Mouse (Mus musculus): ENCODE data around the gene Cbarp. TPM values are rescaled to one million over a fixed set of nuclear protein-coding genes. Genes with fewer than 3 reads are reported as not detected.
A peak's percentile ranks its signal among the peaks of the same experiment; 100 is the strongest.

The Cbarp gene
- polyA plus RNA-seq, 1 experiment from 2014 or later: 0.65 TPM

GRCm38 (mm10) chr10:80155277-80155676, 14.6 kb upstream of the Cbarp start:
- Histone ChIP-seq H3K27ac (ENCODE audit: low read length) (no peak overlapping the region), H3K9me3 (replicated peaks; ENCODE audit: control insufficient read depth, low read length) (no peaks in the 10 kb centered on the region), H3K4me1 (ENCODE audit: control insufficient read depth, low read depth, low read length) (peaks cover 93% of the 10 kb centered on the region), H3K9ac (ENCODE audit: low read depth, low read length) (no peak overlapping the region), H3K36me3 (ENCODE audit: control insufficient read depth, insufficient read depth) (peaks cover 51% of the 10 kb centered on the region), H3K4me2 (ENCODE audit: low read depth, low read length) (no peak overlapping the region), H3K4me3 (ENCODE audit: low read depth, low read length) (no peak overlapping the region), H3K27me3 (ENCODE audit: control insufficient read depth, insufficient read depth, low read depth, low read length) (no peaks in the 10 kb centered on the region)
- no peak for ATAC-seq (ENCODE audit: low read depth)
- WGBS (ENCODE audit: insufficient replicate concordance): 79% methylated on average over 1 of the region's 1 CpGs

GRCm38 (mm10) chr10:80154384-80154783, 13.7 kb upstream of the Cbarp start:
- no peak overlapping the region for H3K9ac ChIP-seq (ENCODE audit: low read depth, low read length)
- H3K9me3 ChIP-seq (replicated peaks; ENCODE audit: control insufficient read depth, low read length): no peaks in the 10 kb centered on the region
- H3K4me3 ChIP-seq (ENCODE audit: low read depth, low read length): no peak overlapping the region
- H3K27ac ChIP-seq (ENCODE audit: low read length): no peak overlapping the region
- peaks cover 51% of the 10 kb centered on the region for H3K36me3 ChIP-seq (ENCODE audit: control insufficient read depth, insufficient read depth)
- H3K4me2 ChIP-seq (ENCODE audit: low read depth, low read length): no peak overlapping the region
- 81% methylated on average over 7 of the region's 7 CpGs for whole genome bisulfite sequencing (ENCODE audit: insufficient replicate concordance)
- H3K4me1 ChIP-seq (ENCODE audit: control insufficient read depth, low read depth, low read length): peaks cover 92% of the 10 kb centered on the region
- H3K27me3 ChIP-seq (ENCODE audit: control insufficient read depth, insufficient read depth, low read depth, low read length): no peaks in the 10 kb centered on the region
- no peak for ATAC-seq (ENCODE audit: low read depth)

- H3K36me3 ChIP-seq (ENCODE audit: control insufficient read depth, insufficient read depth): peaks cover 51% of the 10 kb centered on the region
Measured at GRCm38 (mm10) chr10:80153713-80154112, 13.1 kb upstream of the Cbarp start.

GRCm38 (mm10) chr10:80152873-80153260, 12.2 kb upstream of the Cbarp start:
- 49% methylated on average over 3 of the region's 3 CpGs for WGBS (ENCODE audit: insufficient replicate concordance)
- no peaks in the 10 kb centered on the region for H3K9me3 ChIP-seq (replicated peaks; ENCODE audit: control insufficient read depth, low read length)
- peak overlapping the region; percentile 93 for H3K4me3 ChIP-seq (ENCODE audit: low read depth, low read length)
- no peaks in the 10 kb centered on the region for H3K27me3 ChIP-seq (ENCODE audit: control insufficient read depth, insufficient read depth, low read depth, low read length)
- H3K4me1 ChIP-seq (ENCODE audit: control insufficient read depth, low read depth, low read length): peaks cover 83% of the 10 kb centered on the region
- H3K27ac ChIP-seq (ENCODE audit: low read length): peak overlapping the region; percentile 99
- peaks cover 51% of the 10 kb centered on the region for H3K36me3 ChIP-seq (ENCODE audit: control insufficient read depth, insufficient read depth)
- peak overlapping the region; percentile 88; the same call in 1 of the 2 replicates for H3K9ac ChIP-seq (ENCODE audit: low read depth, low read length)
- no peak for ATAC-seq (ENCODE audit: low read depth)
- peak overlapping the region; percentile 98 for H3K4me2 ChIP-seq (ENCODE audit: low read depth, low read length)

More at GRCm38 (mm10) chr10:80153713-80154112, 13.1 kb upstream of the Cbarp start:
- H3K4me2 ChIP-seq (ENCODE audit: low read depth, low read length): peak overlapping the region; percentile 98; the same call in 1 of the 2 replicates
- peak overlapping the region; percentile 26; the same call in 1 of the 2 replicates for H3K9ac ChIP-seq (ENCODE audit: low read depth, low read length)
- peak overlapping the region; percentile 16; the same call in 1 of the 2 replicates for H3K4me3 ChIP-seq (ENCODE audit: low read depth, low read length)
- peaks cover 86% of the 10 kb centered on the region for H3K4me1 ChIP-seq (ENCODE audit: control insufficient read depth, low read depth, low read length)
- no peak for ATAC-seq (ENCODE audit: low read depth)
- H3K9me3 ChIP-seq (replicated peaks; ENCODE audit: control insufficient read depth, low read length): no peaks in the 10 kb centered on the region
- H3K27ac ChIP-seq (ENCODE audit: low read length): peak overlapping the region; percentile 99
- WGBS (ENCODE audit: insufficient replicate concordance): 86% methylated on average over 19 of the region's 19 CpGs
- no peaks in the 10 kb centered on the region for H3K27me3 ChIP-seq (ENCODE audit: control insufficient read depth, insufficient read depth, low read depth, low read length)

- Histone ChIP-seq H3K4me1 (ENCODE audit: control insufficient read depth, low read depth, low read length) (peaks cover 83% of the 10 kb centered on the region), H3K27ac (ENCODE audit: low read length) (peak overlapping the region; percentile 99), H3K4me2 (ENCODE audit: low read depth, low read length) (peak overlapping the region; percentile 98), H3K4me3 (ENCODE audit: low read depth, low read length) (peak overlapping the region; percentile 93), H3K9ac (ENCODE audit: low read depth, low read length) (peak overlapping the region; percentile 88), H3K27me3 (ENCODE audit: control insufficient read depth, insufficient read depth, low read depth, low read length) (no peaks in the 10 kb centered on the region), H3K9me3 (replicated peaks; ENCODE audit: control insufficient read depth, low read length) (no peaks in the 10 kb centered on the region), H3K36me3 (ENCODE audit: control insufficient read depth, insufficient read depth) (peaks cover 48% of the 10 kb centered on the region)
- no peak for ATAC-seq (ENCODE audit: low read depth)
- 39% methylated on average over 14 of the region's 15 CpGs for WGBS (ENCODE audit: insufficient replicate concordance)
Measured at GRCm38 (mm10) chr10:80152071-80152872, 11.6 kb upstream of the Cbarp start.

- Histone ChIP-seq H3K4me1 (ENCODE audit: control insufficient read depth, low read depth, low read length) (peaks cover 85% of the 10 kb centered on the region), H3K9me3 (replicated peaks; ENCODE audit: control insufficient read depth, low read length) (no peaks in the 10 kb centered on the region), H3K4me2 (ENCODE audit: low read depth, low read length) (peak overlapping the region; percentile 98)
Measured at GRCm38 (mm10) chr10:80151211-80152034, 10.8 kb upstream of the Cbarp start.

GRCm38 (mm10) chr10:80150226-80151210, 9.9 kb upstream of the Cbarp start:
- Histone ChIP-seq H3K9me3 (replicated peaks; ENCODE audit: control insufficient read depth, low read length) (no peaks in the 10 kb centered on the region), H3K4me2 (ENCODE audit: low read depth, low read length) (peak overlapping the region; percentile 98), H3K9ac (ENCODE audit: low read depth, low read length) (peak overlapping the region; percentile 88), H3K27me3 (ENCODE audit: control insufficient read depth, insufficient read depth, low read depth, low read length) (no peaks in the 10 kb centered on the region), H3K27ac (ENCODE audit: low read length) (peak overlapping the region; percentile 99), H3K4me3 (ENCODE audit: low read depth, low read length) (peak overlapping the region; percentile 93), H3K4me1 (ENCODE audit: control insufficient read depth, low read depth, low read length) (peaks cover 85% of the 10 kb centered on the region), H3K36me3 (ENCODE audit: control insufficient read depth, insufficient read depth) (peaks cover 30% of the 10 kb centered on the region)
- no peak for ATAC-seq (ENCODE audit: low read depth)
- under 1% methylated on average over 60 of the region's 71 CpGs for WGBS (ENCODE audit: insufficient replicate concordance)

More at GRCm38 (mm10) chr10:80151211-80152034, 10.8 kb upstream of the Cbarp start:
- Histone ChIP-seq H3K4me3 (ENCODE audit: low read depth, low read length) (peak overlapping the region; percentile 93), H3K36me3 (ENCODE audit: control insufficient read depth, insufficient read depth) (peaks cover 40% of the 10 kb centered on the region), H3K27me3 (ENCODE audit: control insufficient read depth, insufficient read depth, low read depth, low read length) (no peaks in the 10 kb centered on the region), H3K9ac (ENCODE audit: low read depth, low read length) (peak overlapping the region; percentile 88), H3K27ac (ENCODE audit: low read length) (peak overlapping the region; percentile 99)
- 4% methylated on average over 26 of the region's 26 CpGs for WGBS (ENCODE audit: insufficient replicate concordance)
- no peak for ATAC-seq (ENCODE audit: low read depth)

Data from liver, embryonic 16.5 days (tissue).